1 mouse cellular context compared by ENCODE assay signal in genomic region chr11:69357690-69358089, GRCm38 (mm10).
TF ChIP-seq lines count a peak whose summit lies in the region.

No protein-coding gene starts in this region.

TF ChIP-seq in myocyte, 11 proteins besides CTCF, POLR2A, EP300 and RAD21:
- no peak for TF ChIP-seq REST (IDR thresholded peaks at IDR 0.05; ENCODE audit: insufficient read depth, insufficient read length)
- no peak for TF ChIP-seq CEBPB (IDR thresholded peaks at IDR 0.05; ENCODE audit: insufficient read depth, poor library complexity, severe bottlenecking)
- TF ChIP-seq MYOG (IDR thresholded peaks at IDR 0.05; ENCODE audit: control insufficient read depth in 1 of 3, insufficient read depth in 1 of 3, insufficient read length in 2 of 3, low read depth in 2 of 3), result peak; percentile 76 to 96 (median 80)
- TF ChIP-seq SRF (IDR thresholded peaks at IDR 0.05; ENCODE audit: control insufficient read depth, insufficient read length, low read depth), result no peak
- no peak for TF ChIP-seq MAX (IDR thresholded peaks at IDR 0.05; ENCODE audit: low read depth)
- peak; percentile 77 for TF ChIP-seq TCF12 (IDR thresholded peaks at IDR 0.05; ENCODE audit: insufficient read depth, poor library complexity, severe bottlenecking)
- TF ChIP-seq E2F4 (IDR thresholded peaks at IDR 0.05; ENCODE audit: insufficient read depth), result no peak
- peak; percentile 40 to 95 (median 85) for TF ChIP-seq MYOD1 (IDR thresholded peaks at IDR 0.05; ENCODE audit: control insufficient read depth in 1 of 3, insufficient read length in 2 of 3, low read depth in 2 of 3)
- TF ChIP-seq USF1 (IDR thresholded peaks at IDR 0.05; ENCODE audit: low read depth), result no peak
- peak; percentile 20 for TF ChIP-seq POLR2AphosphoS2 (IDR thresholded peaks at IDR 0.05; ENCODE audit: insufficient read length, low read depth)
- peak; percentile 12 for TF ChIP-seq TCF3 (IDR thresholded peaks at IDR 0.05; ENCODE audit: insufficient read length, low read depth)
